Mouse (Mus musculus) E14TG2a.4 (cell line): ENCODE measurements at regions not wholly inside any gene's neighbourhood (a gene's known extent, or its start where the extent isn't known, plus 50 kb on each side); places are given as distances from the start of the nearest gene placed in this dataset.

ENCODE experiments used
- CTCF ChIP-seq: conservative IDR thresholded peaks from 2 replicates; pipeline ENCODE4 v1.5.1; 2014; ENCODE audit warnings: low read length
- POU5F1 ChIP-seq: IDR thresholded peaks from 2 replicates; pipeline ENCODE4 v1.6.1; 2014; ENCODE audit warnings: low read length, borderline replicate concordance

GRCm38 (mm10) chr15:62209881-62210481, 1287.2 kb upstream of the A1bg start:
- TF ChIP-seq CTCF: no peak
- no peak for TF ChIP-seq POU5F1
